Mouse (Mus musculus): ENCODE measurements around the gene Ptdss2.

The Ptdss2 gene

GRCm38 (mm10) chr7:141122245-141122644, at the start of gene Ptdss2:
TSS of gene Ptdss2 (plus strand) at chr7:141122382.
- no peak for DNase-seq (ENCODE audit: low spot score in 2 of 2)

GRCm38 (mm10) chr7:141073782-141074181, 48.4 kb upstream of the Ptdss2 start:
- DNase-seq (ENCODE audit: low spot score in 2 of 2), result no peak

GRCm38 (mm10) chr7:141077841-141078240, 44.3 kb upstream of the Ptdss2 start, which contains the start of gene Pkp3:
TSS of gene Pkp3 (plus strand) at chr7:141078218.
- DNase-seq (ENCODE audit: low spot score in 2 of 2), result no peak

- DNase-seq (ENCODE audit: low spot score in 2 of 2), result no peak
Observed at GRCm38 (mm10) chr7:141078876-141079275, 43.3 kb upstream of the Ptdss2 start.

GRCm38 (mm10) chr7:141079481-141080449, 42.4 kb upstream of the Ptdss2 start:
- DNase-seq (ENCODE audit: low spot score in 2 of 2), result no peak

GRCm38 (mm10) chr7:141087894-141088293, 34.3 kb upstream of the Ptdss2 start:
- no peak for DNase-seq (ENCODE audit: low spot score in 2 of 2)

GRCm38 (mm10) chr7:141088473-141088872, 33.7 kb upstream of the Ptdss2 start:
- DNase-seq (ENCODE audit: low spot score in 2 of 2), result no peak

GRCm38 (mm10) chr7:141090228-141090627, 32.0 kb upstream of the Ptdss2 start:
- no peak for DNase-seq (ENCODE audit: low spot score in 2 of 2)

GRCm38 (mm10) chr7:141092051-141092735, 30.0 kb upstream of the Ptdss2 start:
- DNase-seq (ENCODE audit: low spot score in 2 of 2), result peak; percentile 37 to 51

GRCm38 (mm10) chr7:141093950-141094349, 28.2 kb upstream of the Ptdss2 start:
- DNase-seq (ENCODE audit: low spot score in 2 of 2), result no peak

GRCm38 (mm10) chr7:141094487-141095205, 27.5 kb upstream of the Ptdss2 start:
- DNase-seq (ENCODE audit: low spot score in 2 of 2), result no peak

GRCm38 (mm10) chr7:141096021-141096420, 26.2 kb upstream of the Ptdss2 start:
- DNase-seq (ENCODE audit: low spot score in 2 of 2), result no peak

- no peak for DNase-seq (ENCODE audit: low spot score in 2 of 2)
Observed at GRCm38 (mm10) chr7:141096649-141097056, 25.5 kb upstream of the Ptdss2 start.

- DNase-seq (ENCODE audit: low spot score in 2 of 2), result no peak
Observed at GRCm38 (mm10) chr7:141097177-141097576, 25.0 kb upstream of the Ptdss2 start.

GRCm38 (mm10) chr7:141099911-141100691, 22.1 kb upstream of the Ptdss2 start, which contains the start of gene Sigirr:
TSS of gene Sigirr (minus strand) at chr7:141100572.
- DNase-seq (ENCODE audit: low spot score in 2 of 2), result peak in 1 of 2 experiments; percentile 29

GRCm38 (mm10) chr7:141103161-141103560, 19.0 kb upstream of the Ptdss2 start:
- DNase-seq (ENCODE audit: low spot score in 2 of 2), result no peak

- no peak for DNase-seq (ENCODE audit: low spot score in 2 of 2)
Observed at GRCm38 (mm10) chr7:141115874-141116273, 6.3 kb upstream of the Ptdss2 start.

- DNase-seq (ENCODE audit: low spot score in 2 of 2), result no peak
Observed at GRCm38 (mm10) chr7:141117636-141118035, 4.5 kb upstream of the Ptdss2 start, which contains the start of gene Ano9. TSS of gene Ano9 (minus strand) at chr7:141117806.

- no peak for DNase-seq (ENCODE audit: low spot score in 2 of 2)
Observed at GRCm38 (mm10) chr7:141119487-141119886, 2.7 kb upstream of the Ptdss2 start.

GRCm38 (mm10) chr7:141120605-141121004, 1.6 kb upstream of the Ptdss2 start:
- DNase-seq (ENCODE audit: low spot score in 2 of 2), result no peak

- DNase-seq (ENCODE audit: low spot score in 2 of 2), result no peak
Observed at GRCm38 (mm10) chr7:141121051-141121531, 1.1 kb upstream of the Ptdss2 start.

Data from frontal cortex, postnatal 14 days (tissue).